Mouse (Mus musculus) CH12.LX (cell line): ENCODE data around the gene Nfe2l1.

Experiments
- CTCF ChIP-seq, 2 experiments: IDR thresholded peaks in 1 of 2; conservative IDR thresholded peaks in 1 of 2; 2 replicates each; pipeline ENCODE4 v1.5.1; 2011 to 2012; ENCODE audit warnings: low read depth in 2 of 2, low read length in 2 of 2, improper control_type of control experiment in 1 of 2, inconsistent platforms in 1 of 2, mild to moderate bottlenecking in 1 of 2, moderate library complexity in 1 of 2
- GABPA ChIP-seq: IDR thresholded peaks from 2 replicates; pipeline ENCODE4 v1.6.1; 2012; ENCODE audit warnings: low read depth, low read length, improper control_type of control experiment, inconsistent platforms; ENCODE audit not compliant: insufficient replicate concordance
- HCFC1 ChIP-seq: IDR thresholded peaks from 2 replicates; pipeline ENCODE4 v1.6.1; 2012; ENCODE audit warnings: low read depth, mild to moderate bottlenecking, inconsistent platforms, low read length, improper control_type of control experiment
- MXI1 ChIP-seq: IDR thresholded peaks from 2 replicates; pipeline ENCODE4 v1.6.1; 2011; ENCODE audit warnings: mild to moderate bottlenecking, low read depth, low read length, improper control_type of control experiment
- MYC ChIP-seq: IDR thresholded peaks from 2 replicates; pipeline ENCODE4 v1.6.1; 2011; ENCODE audit warnings: low read depth, mild to moderate bottlenecking, improper control_type of control experiment, low read length
- NRF1 ChIP-seq: IDR thresholded peaks from 2 replicates; pipeline ENCODE4 v1.6.1; 2014; ENCODE audit warnings: low read depth, mild to moderate bottlenecking, inconsistent platforms, low read length, improper control_type of control experiment, moderate library complexity
- POLR2A ChIP-seq: IDR thresholded peaks from 2 replicates; pipeline ENCODE4 v1.6.1; 2011; ENCODE audit warnings: low read depth, mild to moderate bottlenecking, improper control_type of control experiment, low read length
- POLR2AphosphoS2 ChIP-seq: IDR thresholded peaks from 2 replicates; pipeline ENCODE4 v1.6.1; 2011; ENCODE audit warnings: low read depth, low read length, improper control_type of control experiment
- TCF12 ChIP-seq: IDR thresholded peaks from 2 replicates; pipeline ENCODE4 v1.6.1; 2014; ENCODE audit warnings: low read depth, mild to moderate bottlenecking, inconsistent platforms, low read length, improper control_type of control experiment

DNA sequence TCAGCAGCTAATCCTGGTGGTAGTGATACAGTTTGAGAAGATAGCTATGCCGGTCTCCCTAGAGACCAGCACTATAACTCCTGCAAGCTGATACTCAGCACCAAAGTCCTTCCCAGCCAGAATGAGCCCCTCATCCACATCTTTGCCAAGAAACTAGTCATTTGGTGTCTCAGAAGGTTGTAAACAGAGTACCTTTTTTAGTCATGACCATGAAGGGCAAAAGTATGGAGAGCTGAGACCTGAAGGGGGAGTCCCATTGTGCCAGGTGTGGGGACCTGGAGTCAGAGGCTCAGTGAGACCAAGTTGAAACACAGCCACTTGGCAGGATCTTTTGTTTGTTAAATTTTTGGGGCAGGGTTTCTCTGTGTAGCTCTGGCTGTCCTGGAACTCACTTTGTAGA lies 4.4 kb upstream of the Nfe2l1 start:
- TF ChIP-seq CTCF (conservative IDR thresholded peaks at IDR 0.05 in 1 of 2, IDR thresholded peaks at IDR 0.05 in 1 of 2; ENCODE audit: low read depth in 2 of 2, low read length in 2 of 2) (no peak), TCF12 (peak; percentile 84), GABPA (no peak), MXI1 (no peak), POLR2A (no peak), MYC (no peak), POLR2AphosphoS2 (no peak), HCFC1 (no peak), NRF1 (no peak)
